Mouse (Mus musculus): ENCODE measurements around the gene Rassf1. TPM values are rescaled to one million over a fixed set of nuclear protein-coding genes. Genes with fewer than 3 reads are reported as not detected.

Gene Rassf1
- polyA plus RNA-seq, 1 experiment from 2014 or later = 59.8 TPM

DNA sequence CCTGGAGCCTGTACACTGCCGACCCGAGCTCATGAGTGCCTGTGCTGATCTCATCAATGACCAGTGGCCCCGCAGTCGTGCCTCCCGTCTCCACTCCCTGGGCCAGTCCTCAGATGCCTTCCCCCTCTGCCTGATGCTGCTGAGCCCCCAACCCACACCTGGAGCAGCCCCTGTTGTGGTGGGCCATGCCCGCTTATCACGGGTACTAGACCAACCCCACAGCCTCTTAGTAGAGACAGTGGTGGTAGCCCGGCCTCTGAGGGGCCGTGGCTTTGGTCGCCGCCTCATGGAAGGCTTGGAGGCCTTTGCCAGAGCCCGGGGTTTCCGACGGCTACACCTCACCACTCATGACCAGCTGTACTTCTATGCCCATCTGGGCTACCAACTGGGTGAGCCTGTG, 31.8 kb downstream of the Rassf1 start:
- 89% methylated on average over 14 of the region's 14 CpGs for WGBS
- H3K4me1 ChIP-seq (replicated peaks) = peaks cover 36% of the 10 kb centered on the region
- no peak overlapping the region for H3K9ac ChIP-seq (replicated peaks)
- no peaks in the 10 kb centered on the region for H3K27me3 ChIP-seq
- no peak for ATAC-seq (ENCODE audit: insufficient number of reproducible peaks, insufficient read depth, low FRiP score, low TSS enrichment, low read depth)
- H3K4me2 ChIP-seq = no peak overlapping the region
- no peaks in the 10 kb centered on the region for H3K9me3 ChIP-seq
- H3K36me3 ChIP-seq = peaks cover 19% of the 10 kb centered on the region
- no peak overlapping the region for H3K27ac ChIP-seq
- no peak overlapping the region for H3K4me3 ChIP-seq (replicated peaks)

DNA sequence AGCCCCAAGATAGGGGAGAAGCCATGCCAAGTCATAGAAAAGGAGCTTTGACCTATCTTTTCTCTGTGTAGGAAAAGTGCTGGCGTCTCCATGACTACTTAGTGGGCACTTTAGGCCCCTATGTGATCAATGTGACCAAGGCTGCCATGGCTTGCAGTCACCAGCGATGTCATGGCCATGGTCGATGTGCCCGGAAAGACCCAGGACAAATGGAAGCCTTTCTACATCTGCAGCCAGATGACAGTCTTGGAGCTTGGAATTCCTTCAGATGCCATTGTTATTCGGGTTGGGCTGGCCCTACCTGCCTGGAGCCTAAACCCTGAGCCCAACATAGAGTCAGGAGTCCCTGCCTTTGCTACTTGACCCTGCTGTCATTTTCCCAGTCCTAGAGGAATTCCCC, 35.1 kb downstream of the Rassf1 start:
- no peak for ATAC-seq (ENCODE audit: insufficient number of reproducible peaks, insufficient read depth, low FRiP score, low TSS enrichment, low read depth)
- Histone ChIP-seq H3K27me3 (no peaks in the 10 kb centered on the region), H3K4me1 (replicated peaks) (peaks cover 18% of the 10 kb centered on the region), H3K27ac (no peak overlapping the region), H3K4me3 (replicated peaks) (no peak overlapping the region), H3K9ac (replicated peaks) (no peak overlapping the region), H3K4me2 (no peak overlapping the region), H3K36me3 (peaks cover 39% of the 10 kb centered on the region), H3K9me3 (no peaks in the 10 kb centered on the region)
- WGBS = 90% methylated on average over 5 of the region's 5 CpGs

- Histone ChIP-seq H3K27ac (no peak within 1 kb of the TSS), H3K4me1 (replicated peaks) (peaks cover 11% of the 10 kb centered on the region), H3K27me3 (no peaks in the 10 kb centered on the region), H3K36me3 (peaks cover 46% of the 10 kb centered on the region), H3K4me2 (peak within 1 kb of the TSS; percentile 81), H3K9ac (replicated peaks) (peak within 1 kb of the TSS; percentile 62), H3K9me3 (no peaks in the 10 kb centered on the region), H3K4me3 (replicated peaks) (peak within 1 kb of the TSS; percentile 75)
- peak; percentile 94 for ATAC-seq (ENCODE audit: insufficient number of reproducible peaks, insufficient read depth, low FRiP score, low TSS enrichment, low read depth)
- 14% methylated on average over 46 of the region's 46 CpGs for WGBS
These were observed 35.8 kb downstream of the Rassf1 start, which contains the start of gene Ifrd2 for GRCm38 (mm10) chr9:107586974-107587832. TSS of gene Ifrd2 (plus strand) at chr9:107587642.

GRCm38 (mm10) chr9:107587833-107588639, 36.7 kb downstream of the Rassf1 start:
- Histone ChIP-seq H3K27me3 (no peaks in the 10 kb centered on the region), H3K4me1 (replicated peaks) (peaks cover 8% of the 10 kb centered on the region), H3K4me3 (replicated peaks) (peak overlapping the region; percentile 75), H3K27ac (no peak overlapping the region), H3K9ac (replicated peaks) (peak overlapping the region; percentile 62), H3K9me3 (no peaks in the 10 kb centered on the region), H3K4me2 (peak overlapping the region; percentile 81), H3K36me3 (peaks cover 49% of the 10 kb centered on the region)
- ATAC-seq (ENCODE audit: insufficient number of reproducible peaks, insufficient read depth, low FRiP score, low TSS enrichment, low read depth) = no peak
- 4% methylated on average over 33 of the region's 33 CpGs for WGBS

GRCm38 (mm10) chr9:107590058-107590772, 38.9 kb downstream of the Rassf1 start:
- H3K4me2 ChIP-seq = no peak overlapping the region
- no peaks in the 10 kb centered on the region for H3K9me3 ChIP-seq
- peaks cover 11% of the 10 kb centered on the region for H3K4me1 ChIP-seq (replicated peaks)
- ATAC-seq (ENCODE audit: insufficient number of reproducible peaks, insufficient read depth, low FRiP score, low TSS enrichment, low read depth) = no peak
- H3K9ac ChIP-seq (replicated peaks) = no peak overlapping the region
- H3K4me3 ChIP-seq (replicated peaks) = no peak overlapping the region
- no peak overlapping the region for H3K27ac ChIP-seq
- no peaks in the 10 kb centered on the region for H3K27me3 ChIP-seq
- WGBS = 91% methylated on average over 25 of the region's 25 CpGs
- H3K36me3 ChIP-seq = peaks cover 52% of the 10 kb centered on the region

DNA sequence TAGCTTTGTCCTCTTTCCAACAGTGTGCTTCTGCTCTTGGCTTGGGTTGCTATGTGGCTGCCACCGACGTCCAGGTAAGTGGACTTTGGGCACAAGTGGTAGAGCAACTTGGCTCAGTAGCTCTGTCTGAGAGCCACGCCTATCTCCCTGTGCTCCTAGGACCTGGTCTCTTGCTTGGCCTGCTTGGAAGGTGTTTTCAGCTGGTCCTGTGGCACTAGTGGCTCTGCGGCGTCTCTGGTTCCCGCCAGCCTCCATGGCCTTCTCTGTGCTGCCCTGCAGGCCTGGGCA, 39.4 kb downstream of the Rassf1 start:
- Histone ChIP-seq H3K4me2 (no peak overlapping the region), H3K4me1 (replicated peaks) (peaks cover 11% of the 10 kb centered on the region), H3K9ac (replicated peaks) (no peak overlapping the region), H3K27ac (no peak overlapping the region), H3K4me3 (replicated peaks) (no peak overlapping the region), H3K27me3 (no peaks in the 10 kb centered on the region), H3K9me3 (no peaks in the 10 kb centered on the region), H3K36me3 (peaks cover 52% of the 10 kb centered on the region)
- no peak for ATAC-seq (ENCODE audit: insufficient number of reproducible peaks, insufficient read depth, low FRiP score, low TSS enrichment, low read depth)
- 95% methylated on average over 6 of the region's 6 CpGs for WGBS

DNA sequence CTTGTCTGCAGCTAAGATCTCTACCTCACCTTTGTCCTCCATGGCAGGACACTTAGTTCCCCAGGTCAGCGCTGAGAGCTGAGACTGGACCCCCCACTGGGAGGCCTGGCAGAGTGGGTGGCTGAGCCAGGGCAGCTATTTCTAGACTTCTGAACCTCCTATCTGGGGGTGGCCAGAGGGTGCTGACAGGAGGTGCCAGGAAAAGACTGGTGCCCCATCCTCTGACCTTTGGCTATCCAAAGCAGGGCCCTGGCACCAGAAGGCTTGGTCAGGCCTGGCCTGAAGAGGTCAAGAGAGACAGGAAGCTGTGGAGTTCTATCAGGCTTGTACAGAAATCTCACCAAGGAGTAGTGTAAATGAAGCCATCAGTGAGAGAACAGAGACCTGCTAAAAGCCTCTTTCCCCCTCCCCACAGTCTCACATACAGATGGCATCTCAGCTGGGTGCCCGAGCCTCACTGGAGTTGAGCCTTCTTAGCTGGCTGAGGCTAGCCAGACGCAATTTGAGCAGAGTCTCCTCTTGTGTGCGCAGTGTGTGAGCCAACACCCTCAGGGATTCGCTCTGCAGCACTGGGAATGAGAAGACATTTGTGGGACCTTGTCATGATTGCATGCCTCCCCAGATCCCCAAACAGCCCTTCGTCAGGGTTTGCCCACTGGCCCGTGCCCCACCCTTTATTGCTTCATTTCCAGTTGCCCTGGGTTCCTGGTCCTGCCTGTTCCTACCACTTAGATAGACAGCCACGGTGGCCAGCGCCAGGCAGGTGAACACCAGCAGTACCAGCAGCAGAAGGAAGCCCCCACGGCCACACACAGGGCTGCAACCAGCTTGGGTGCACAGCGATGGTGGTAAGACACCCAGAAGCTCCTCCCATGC, 42.0 kb downstream of the Rassf1 start:
- ATAC-seq (ENCODE audit: insufficient number of reproducible peaks, insufficient read depth, low FRiP score, low TSS enrichment, low read depth) = no peak

DNA sequence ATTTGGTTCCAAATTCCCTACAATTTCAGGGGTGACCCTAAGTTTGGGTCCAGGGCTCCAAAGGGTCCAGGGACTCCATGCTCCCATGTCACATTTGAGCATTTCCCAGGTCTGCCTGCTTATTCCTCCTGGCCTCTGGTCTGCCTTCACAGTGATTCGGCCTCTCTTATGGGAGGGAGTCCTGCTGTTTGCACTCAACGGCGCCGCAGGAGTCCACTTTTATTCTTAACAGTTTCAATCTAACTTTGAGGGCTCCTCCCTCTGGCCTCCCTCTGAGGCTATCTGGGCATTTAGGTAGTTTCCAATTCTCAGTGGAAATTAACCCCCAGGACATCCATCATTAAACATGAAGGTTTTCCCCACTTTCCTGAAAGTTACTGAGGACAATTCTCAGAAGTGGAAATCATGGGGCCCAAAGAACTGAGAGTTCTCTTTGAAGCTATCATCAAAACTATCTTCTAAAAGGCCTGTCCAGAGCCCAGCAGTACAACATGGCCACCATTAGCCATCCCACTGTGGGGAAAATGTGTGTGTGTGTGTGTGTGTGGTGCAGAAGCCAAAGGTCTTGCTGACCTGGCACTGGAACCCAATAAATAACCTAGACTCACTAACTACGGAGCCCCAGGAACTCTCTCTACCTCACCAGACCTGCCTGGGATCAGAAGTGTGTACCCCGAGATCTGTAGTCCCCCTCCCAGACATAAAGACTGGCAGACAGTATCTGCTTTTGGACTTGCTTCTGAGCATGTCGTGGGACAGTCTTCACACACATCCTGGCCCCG, 43.1 kb downstream of the Rassf1 start:
- WGBS = 72% methylated on average over 8 of the region's 8 CpGs
- ATAC-seq (ENCODE audit: insufficient number of reproducible peaks, insufficient read depth, low FRiP score, low TSS enrichment, low read depth) = no peak
- 0 out of 2 replicates have a peak, but pooled peaks cover 3% of the 10 kb centered on the region for H3K4me1 ChIP-seq (replicated peaks)
- no peak overlapping the region for H3K4me3 ChIP-seq (replicated peaks)
- H3K36me3 ChIP-seq = peaks cover 54% of the 10 kb centered on the region
- H3K4me2 ChIP-seq = no peak overlapping the region
- H3K9ac ChIP-seq (replicated peaks) = no peak overlapping the region
- H3K27me3 ChIP-seq = peaks cover 6% of the 10 kb centered on the region
- no peak overlapping the region for H3K27ac ChIP-seq
- H3K9me3 ChIP-seq = no peaks in the 10 kb centered on the region

More for the DNA sequence above, 42.0 kb downstream of the Rassf1 start:
- Histone ChIP-seq H3K27ac (no peak overlapping the region), H3K27me3 (no peaks in the 10 kb centered on the region), H3K9ac (replicated peaks) (no peak overlapping the region; the same call in 1 of the 2 replicates), H3K9me3 (no peaks in the 10 kb centered on the region), H3K4me2 (no peak overlapping the region), H3K4me3 (replicated peaks) (no peak overlapping the region), H3K36me3 (peaks cover 53% of the 10 kb centered on the region), H3K4me1 (replicated peaks) (peaks cover 7% of the 10 kb centered on the region)
- WGBS = 82% methylated on average over 11 of the region's 11 CpGs

DNA sequence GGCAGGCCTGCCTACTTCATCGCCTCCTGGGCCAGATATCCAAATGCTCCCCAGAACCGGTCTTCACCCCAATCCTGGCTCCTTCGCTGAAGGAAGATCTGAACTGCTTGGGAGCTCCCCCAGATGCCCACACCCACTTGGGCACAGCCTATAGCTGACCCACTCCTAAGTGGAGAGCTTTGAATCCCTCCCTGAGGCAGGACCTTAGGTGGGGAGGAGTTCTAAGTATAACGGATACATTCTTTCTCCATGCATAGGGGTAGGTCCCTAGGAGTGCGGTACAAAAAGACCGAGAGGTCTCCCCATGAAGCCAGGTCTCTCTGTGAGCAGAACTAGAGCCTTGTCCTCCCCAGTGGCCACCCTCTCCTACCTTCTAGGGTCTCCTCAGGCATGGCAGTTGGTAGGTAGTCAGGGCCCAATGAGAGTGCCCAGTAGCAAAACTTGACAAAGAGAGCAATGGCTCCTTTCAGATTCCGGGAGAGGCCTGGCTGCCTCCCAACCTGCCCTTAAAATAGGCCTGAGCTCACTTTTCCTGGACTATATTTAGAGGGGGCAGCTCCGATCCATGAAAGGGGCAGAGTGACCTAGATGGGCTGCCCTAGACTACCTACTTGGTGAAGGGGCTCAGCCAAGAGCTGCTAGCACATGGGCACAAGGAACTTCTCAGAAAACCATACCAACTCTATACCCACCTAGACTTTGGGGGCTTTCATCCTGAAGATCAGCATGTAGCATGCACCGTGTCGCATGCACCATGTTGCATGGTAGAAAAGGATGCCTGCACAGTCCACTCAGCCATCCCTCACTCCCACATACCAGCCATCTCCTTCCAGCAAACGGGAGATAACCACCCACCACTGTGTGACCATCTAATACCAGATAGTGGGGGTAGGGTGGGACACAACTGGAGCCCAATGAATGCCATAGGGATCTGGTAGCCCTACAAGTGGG, 45.5 kb downstream of the Rassf1 start:
- WGBS = 92% methylated on average over 11 of the region's 11 CpGs
- ATAC-seq (ENCODE audit: insufficient number of reproducible peaks, insufficient read depth, low FRiP score, low TSS enrichment, low read depth) = no peak
- Histone ChIP-seq H3K27me3 (peaks cover 8% of the 10 kb centered on the region), H3K9ac (replicated peaks) (no peak overlapping the region), H3K4me3 (replicated peaks) (no peak overlapping the region), H3K4me2 (no peak overlapping the region), H3K36me3 (peaks cover 29% of the 10 kb centered on the region), H3K9me3 (no peaks in the 10 kb centered on the region), H3K4me1 (replicated peaks) (0 out of 2 replicates have a peak, but pooled peaks cover 3% of the 10 kb centered on the region), H3K27ac (no peak overlapping the region)
